Mouse (Mus musculus): ENCODE data around the gene Gm10203.
"Not testable (repeated sequence)": the region's sequence is repeated elsewhere in the genome, so short reads cannot be mapped to it uniquely, and the experiment has no call there.

The Gm10203 gene

DNA sequence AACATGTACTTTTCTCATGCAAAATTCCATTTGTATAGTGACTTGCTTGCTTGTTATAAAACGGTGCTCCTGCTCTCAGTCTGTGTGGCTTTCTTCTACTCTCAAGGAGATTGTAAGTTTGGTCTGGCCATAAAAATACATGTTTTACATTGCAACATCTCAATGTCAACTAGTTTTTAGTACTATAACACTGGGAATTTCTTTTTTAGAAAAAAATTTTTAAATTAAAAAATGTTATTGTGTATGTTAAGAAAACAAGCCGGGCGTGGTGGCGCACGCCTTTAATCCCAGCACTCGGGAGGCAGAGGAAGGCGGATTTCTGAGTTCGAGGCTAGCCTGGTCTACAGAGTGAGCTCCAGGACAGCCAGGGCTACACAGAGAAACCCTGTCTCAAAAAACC lies at the start of gene Gm10203:
Gene Gm10203 (plus strand): TSS at position 301 of the 400 bp plus-strand sequence.
- DNase-seq (ENCODE audit: low read depth, low spot score), result not testable (repeated sequence)

DNA sequence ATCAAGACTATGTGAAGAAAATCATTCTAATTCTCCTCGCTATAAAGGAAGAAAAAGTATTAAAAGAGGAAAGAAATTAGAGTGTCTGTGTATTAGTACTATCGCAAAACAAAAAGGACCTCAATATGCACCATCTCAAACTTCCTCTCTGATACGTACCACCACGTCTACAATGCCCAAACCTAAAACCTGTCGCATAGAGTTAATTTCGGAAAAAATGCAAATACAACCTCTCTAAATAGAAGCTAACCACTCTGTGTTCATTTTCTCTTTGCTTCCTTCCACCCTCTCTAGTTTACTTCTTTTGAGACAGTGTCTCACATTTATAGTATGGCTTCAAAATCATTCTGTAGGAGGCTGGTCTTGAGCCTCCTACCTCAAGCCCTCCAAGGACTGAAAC lies 37.6 kb upstream of the Gm10203 start:
- DNase-seq (ENCODE audit: low read depth, low spot score), result no peak

DNA sequence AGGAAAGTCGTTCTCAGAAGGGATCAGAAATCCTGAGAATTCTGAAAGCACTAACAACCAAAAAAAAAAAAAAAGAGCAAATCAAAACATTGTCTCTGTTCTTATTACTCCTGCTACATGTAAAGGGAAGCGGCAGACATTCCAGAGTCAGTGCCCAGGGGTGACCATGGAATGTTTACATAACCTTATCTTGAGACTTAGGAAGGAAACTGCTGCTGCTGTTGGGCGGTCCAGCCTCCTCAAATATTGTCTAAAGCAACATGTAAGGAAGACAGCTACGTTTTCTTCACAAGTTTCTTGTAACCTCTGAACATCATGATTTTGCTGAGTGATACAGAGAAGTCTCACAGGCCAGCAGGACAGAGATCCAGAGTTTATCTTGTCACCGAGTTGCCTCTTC lies 36.5 kb upstream of the Gm10203 start:
- DNase-seq (ENCODE audit: low read depth, low spot score), result no peak

DNA sequence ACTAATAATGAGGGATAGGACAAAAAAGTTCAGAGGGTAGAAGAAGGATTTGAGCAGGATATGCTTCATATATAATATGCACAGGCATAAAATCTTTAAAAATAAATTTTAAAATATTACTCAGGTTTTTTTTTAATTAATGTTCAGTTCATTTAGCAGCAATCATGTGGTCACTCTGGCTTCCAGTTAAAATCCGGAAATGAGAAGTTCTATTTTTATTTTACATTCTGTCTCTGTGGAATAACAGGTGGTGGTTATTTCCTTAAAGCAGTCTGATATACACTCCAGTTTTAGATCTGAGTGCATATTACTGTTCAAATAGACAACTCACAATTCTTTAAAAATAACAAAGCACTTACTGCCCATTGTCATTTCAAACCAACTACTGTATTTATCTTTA lies 35.4 kb upstream of the Gm10203 start:
- DNase-seq (ENCODE audit: low read depth, low spot score), result no peak

DNA sequence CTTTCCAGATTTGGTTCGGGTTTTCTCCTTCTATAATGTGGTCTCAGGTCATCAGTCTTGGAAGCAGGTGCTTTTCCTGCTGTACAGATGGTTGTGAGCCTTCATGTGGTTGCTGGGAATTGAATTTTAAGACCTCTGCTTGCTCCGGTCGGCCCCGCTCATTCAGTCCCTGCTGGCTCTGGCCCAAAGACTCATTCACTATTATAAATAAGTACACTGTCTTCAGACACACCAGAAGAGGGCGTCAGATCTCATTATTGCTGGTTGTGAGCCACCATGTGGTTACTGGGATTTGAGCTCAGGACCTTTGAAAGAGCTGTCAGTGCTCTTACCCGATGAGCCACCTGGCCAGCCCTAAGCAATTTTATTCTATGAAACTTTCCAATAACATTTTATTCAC lies 34.6 kb upstream of the Gm10203 start:
- DNase-seq (ENCODE audit: low read depth, low spot score), result no peak

DNA sequence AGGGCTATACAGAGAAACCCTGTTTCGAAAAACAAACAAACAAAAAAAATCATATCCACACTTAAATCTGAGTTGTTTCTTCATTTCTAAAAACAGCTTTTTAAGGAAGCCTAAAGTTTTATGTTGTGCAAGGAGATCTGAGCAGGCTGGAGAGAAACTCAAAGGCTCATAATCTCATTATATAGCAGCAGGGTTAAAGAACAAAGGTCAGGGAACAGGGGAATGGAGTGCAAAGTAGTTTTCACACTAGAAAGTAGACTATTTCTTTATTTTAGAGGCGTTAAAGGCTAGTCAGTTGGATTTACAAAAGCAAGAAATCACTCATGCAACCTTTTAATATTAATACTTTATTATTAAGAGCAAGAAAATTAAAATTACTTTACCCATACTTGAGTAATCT lies 33.7 kb upstream of the Gm10203 start:
- DNase-seq (ENCODE audit: low read depth, low spot score), result no peak

DNA sequence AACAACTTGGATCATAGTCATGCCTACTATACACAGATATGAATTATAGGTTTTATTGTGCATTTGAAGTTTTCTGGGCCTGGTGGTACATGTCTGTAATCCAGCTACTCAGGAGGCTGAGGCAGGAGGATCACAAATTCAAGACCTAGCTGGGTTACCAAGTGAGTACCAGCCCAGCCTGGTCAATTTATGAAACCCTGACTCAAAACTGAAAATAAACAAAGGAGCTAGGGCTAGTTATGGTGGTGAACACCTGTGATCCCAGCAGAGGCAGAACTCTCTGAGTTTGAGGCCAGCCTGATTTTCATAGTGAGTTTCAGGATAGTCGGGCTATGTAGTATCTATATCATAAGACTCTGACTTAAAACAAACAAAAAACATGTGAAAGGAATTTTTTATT lies 32.7 kb upstream of the Gm10203 start:
- no peak for DNase-seq (ENCODE audit: low read depth, low spot score)

DNA sequence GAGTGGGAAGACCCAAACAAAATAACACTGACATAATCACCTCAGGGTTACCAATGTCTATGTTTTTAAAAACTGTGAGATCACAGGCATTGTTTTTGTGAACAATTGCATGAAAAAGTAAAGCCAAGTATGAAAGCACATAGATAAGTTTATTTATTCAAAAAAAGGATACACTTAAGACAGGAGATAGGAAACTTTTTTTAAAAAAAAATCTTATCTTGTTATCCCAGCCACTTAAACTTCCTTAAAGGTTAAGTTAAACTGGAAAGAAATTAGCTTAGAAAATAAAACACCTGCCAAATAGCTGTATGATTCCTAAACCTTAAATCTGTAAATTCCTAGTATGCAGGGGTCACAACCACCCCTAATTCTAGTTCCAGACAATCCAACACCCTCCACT lies 31.0 kb upstream of the Gm10203 start:
- DNase-seq (ENCODE audit: low read depth, low spot score), result no peak

DNA sequence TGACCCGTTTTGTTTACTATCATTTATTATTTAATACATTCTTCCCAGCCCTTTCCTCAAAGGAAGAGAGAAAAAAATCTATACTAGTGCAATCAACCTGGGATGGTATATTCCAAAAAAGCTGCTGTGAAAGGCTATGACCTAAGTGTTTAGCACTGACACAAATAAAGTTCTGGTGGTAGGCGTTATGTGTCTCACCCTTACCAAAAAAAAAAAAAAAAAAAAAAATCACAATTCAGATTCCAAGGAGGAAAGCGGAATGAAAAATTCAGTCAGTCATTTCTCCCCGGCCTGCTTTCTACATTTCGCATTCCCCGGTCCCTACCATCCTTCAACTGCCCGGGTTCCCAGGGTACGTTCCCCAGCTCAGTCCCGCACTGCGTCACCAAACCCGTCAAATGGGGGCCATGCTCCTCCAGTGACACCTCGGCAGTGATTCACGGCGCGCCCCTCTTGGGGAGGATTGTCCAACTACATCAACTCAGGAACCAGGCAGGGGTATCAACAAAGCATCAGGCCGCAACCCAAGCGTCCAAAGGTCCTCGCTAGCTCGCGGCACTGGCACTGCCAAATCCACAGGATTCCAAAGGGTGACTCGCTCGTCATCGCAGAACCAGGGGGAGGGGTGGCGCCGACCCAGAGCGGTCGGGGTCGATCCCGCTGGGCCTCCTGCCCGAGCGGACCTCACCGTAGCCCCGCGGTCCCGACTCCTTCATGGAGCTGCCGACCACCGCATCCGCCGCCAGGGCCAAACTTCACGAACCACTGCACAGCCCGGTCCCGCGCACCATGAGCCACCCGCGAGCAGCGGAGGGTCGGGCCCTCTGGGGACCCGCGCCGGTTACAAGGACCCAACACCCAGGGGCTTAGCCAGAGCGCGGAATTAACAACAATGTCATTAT lies 29.5 kb upstream of the Gm10203 start:
- DNase-seq (ENCODE audit: low read depth, low spot score), result peak; percentile 51

DNA sequence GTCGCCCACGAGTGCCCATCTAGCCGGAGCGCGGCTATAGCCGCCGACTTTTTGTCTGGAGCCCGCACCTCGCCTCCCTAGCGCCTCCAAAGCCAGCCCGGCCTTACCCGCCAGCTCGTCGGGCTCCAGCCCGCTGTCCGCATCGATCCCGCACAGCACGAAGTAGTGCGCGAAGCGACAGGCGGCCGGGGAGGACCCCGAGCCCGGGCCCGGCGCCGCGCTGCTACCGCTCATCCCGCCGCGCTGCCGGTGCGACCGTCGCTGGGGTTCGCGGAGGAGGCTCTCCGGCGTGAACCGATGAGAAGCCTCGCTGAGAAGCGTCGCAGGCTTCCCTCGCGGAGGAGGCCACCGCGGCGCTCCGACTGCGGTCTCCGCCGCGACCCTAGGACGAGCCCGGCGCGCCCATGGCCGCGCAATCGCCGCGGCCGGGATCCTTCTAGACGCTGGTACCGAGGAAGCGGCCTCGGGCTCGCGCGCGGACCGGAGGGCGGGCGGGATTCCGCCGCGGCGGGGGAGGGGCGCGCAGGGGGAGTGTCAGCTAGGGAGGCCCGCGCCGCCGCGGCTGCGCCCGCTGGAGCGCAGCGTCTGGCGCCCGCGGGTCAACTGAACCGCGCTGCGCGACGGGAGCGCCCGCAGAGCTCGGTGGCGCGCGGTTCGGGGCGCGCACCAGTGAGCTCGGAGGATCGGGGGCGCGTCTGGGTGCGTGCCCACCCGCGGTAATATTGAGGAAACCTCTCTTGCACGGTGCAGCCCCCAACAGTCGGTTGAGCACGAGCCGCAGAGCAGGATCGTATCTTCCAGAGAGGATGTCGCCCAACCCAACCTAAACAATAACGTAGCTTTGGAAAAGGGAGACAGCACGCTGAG lies 28.7 kb upstream of the Gm10203 start, which contains the start of gene Dennd5b:
Gene Dennd5b (minus strand): TSS at position 605 of the 867 bp plus-strand sequence.
- peak; percentile 74 for DNase-seq (ENCODE audit: low read depth, low spot score)

DNA sequence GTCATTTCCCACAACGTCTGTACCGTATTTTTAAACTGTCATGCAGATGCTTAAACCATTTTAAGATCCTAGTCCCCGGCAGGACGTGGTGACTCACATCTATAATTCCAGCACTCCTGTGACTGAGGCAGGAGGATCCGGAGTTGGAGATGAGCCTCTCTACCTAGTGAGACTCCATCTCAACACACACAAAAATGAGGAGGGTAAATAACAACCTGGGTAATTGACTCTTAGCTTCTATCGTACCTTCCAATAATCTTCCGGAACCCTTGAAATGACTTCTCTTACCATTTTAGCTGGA lies 28.1 kb upstream of the Gm10203 start:
- DNase-seq (ENCODE audit: low read depth, low spot score), result no peak

DNA sequence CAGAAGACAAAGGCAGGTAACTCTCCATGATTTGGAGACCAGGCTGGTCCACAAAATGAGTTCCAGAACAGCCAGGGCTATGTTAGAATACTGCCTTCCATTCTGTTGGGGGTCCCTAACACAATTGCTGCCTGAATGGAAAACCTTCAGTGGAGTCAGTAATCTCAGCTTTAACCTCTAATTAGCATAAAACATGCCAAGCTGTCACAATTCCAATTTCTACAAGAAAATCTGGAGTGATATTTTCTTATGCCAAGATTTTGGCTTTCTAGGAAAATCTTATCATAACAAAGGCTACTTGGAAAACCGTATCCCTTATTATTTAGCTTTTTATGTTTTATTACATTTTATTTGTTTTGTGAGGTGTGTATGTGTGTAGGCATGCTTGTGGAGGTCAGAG lies 26.5 kb upstream of the Gm10203 start:
- no peak for DNase-seq (ENCODE audit: low read depth, low spot score)

DNA sequence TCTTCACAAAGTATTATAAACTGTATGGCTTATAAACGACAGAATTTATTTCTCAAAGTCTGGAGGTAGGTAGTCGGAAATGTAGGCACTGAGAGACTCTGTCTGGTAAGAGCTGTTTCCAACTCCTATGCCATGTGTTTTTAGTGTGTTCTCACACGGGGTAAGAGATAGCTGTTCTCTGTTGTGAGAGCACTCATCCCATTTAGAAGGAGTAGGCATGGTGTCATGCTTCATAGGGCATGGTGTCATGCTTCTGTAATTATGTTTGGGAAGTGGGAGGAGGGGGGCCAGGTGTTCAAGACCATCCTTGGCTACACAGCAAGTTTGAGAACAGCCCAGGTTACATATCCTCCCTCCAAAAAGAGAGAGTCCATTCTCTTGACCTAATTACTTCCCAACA lies 22.4 kb upstream of the Gm10203 start:
- DNase-seq (ENCODE audit: low read depth, low spot score), result no peak

DNA sequence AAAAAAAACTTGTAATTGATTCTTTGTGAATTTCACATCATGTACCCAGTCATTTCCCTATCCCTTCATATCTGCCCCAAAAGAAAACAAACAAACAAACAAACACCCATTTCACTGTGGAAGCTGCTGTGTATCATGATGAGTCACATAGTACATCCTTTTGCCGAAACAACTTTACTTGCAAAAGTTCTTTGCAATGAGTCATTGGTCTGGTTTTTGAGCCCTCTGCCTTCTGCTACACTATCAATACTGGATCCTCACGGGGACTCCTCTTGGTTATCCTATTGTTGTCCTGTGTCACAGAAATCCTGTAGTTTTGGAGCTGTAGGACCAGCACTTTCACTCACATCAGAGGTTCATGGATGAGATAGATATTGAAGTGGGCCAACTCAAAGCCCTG lies 21.1 kb upstream of the Gm10203 start:
- DNase-seq (ENCODE audit: low read depth, low spot score), result no peak

DNA sequence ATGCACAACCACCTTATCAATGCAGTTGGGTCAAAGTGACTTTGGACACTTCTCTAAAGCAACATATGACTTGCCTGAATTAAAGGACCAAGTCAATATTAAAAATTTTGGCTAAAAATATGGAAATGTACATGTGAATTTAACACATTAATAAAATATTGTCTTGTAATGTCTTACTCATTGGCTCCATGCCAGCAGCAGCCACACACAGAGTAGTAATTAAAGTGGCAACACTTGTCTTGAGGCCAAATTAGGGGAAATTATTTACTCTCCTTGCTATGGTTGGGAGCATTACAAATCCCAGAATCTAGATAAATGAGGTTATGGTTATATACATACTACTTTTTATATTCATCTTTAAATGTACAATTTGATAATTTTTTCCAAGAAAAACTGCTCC lies 13.0 kb upstream of the Gm10203 start:
- DNase-seq (ENCODE audit: low read depth, low spot score), result no peak

DNA sequence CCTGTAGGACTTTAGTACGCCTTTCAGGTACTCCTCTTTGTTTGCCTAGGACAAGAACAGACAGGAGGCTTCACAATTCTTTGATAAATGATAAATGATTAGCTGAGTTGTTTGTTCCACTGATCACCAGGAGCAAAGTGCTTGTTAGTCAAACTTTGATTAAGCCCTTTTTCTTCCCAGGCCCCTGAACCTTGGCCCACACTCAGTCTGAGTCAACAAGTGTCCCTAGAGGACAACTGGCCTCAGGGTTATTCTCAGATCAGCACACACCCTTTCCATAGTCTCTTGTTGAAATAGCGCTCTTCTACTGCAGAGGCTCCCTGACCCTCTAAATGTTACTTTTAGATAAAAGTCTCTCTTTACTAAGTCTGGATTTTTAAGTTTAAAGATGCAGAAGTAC lies 11.0 kb upstream of the Gm10203 start:
- no peak for DNase-seq (ENCODE audit: low read depth, low spot score)

DNA sequence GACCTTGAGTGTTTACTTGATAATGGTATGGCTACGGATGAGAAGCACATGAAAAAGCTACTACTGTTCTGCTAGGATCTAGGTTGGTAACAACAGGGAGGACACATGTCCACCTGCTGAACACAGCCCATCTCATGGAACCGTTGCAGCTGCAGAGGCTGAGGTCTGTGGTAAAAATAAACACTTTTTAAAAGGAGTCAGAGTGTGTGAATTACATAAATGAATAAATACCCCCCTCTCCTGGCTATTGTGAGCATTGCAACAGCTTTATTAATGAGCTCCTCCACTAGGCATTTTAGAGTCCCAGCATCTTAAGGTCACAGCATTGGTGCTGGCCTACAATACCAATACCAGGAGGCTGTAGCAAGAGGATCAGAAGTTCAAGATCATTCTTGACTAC lies 10.1 kb upstream of the Gm10203 start:
- DNase-seq (ENCODE audit: low read depth, low spot score), result peak; percentile 24

DNA sequence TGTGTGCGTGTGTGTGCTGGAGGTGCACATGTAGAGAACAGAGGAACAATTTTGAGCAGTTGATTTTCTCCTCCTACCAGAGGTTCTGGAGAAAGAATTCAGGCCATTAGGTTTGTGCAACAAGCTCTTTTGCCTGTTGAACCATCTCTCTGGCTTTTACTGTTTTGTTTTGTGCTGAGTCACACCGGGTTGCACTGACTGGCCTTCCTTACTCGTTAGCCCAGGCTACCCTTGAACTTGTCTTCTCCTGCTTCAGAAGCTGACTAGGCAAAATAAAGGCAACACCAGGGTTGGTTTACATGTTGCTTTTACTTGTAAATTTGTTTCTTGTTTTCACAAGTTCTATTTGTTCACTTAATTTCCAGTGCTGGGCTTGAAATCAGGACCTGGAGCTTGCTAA lies 6.9 kb upstream of the Gm10203 start:
- no peak for DNase-seq (ENCODE audit: low read depth, low spot score)

DNA sequence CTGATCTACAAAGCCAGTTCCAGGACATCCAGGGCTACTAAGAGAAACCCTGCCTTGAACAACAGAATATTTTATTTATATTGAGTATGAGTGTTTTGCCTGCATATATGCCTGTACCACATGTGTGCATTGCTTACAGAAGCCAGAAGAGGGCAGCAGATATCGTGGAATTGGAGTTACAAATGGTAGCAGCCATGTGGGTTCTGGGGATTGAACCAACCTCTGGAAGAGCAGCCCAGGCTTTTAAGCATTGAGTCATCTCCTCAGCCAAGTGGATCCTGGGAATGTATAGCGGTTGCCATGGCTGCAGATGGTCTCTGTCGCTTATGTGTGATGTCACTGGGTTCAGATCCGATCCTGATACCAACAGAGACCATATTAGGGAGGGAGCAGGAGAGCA lies 3.3 kb upstream of the Gm10203 start:
- no peak for DNase-seq (ENCODE audit: low read depth, low spot score)

DNA sequence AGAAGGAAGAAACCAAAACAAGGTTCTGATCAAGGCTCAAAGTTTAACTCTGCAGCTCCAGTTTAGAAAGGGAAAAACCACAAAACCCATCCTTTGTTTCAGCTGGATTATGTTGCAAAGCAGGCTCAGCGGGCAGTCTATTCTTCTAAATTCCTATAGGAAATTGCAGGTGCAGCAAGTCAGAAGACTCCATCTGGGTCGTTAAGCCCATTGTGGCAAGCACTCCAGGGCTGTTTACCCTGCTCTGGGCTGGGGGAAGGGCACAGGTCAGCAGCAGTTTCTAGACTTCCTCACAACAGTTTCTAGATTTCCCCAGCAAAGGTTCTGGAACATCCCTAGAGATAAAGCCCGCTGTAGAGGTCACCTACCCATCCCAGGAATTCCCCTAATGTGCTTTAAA lies 1.1 kb downstream of the Gm10203 start:
- DNase-seq (ENCODE audit: low read depth, low spot score), result no peak

DNA sequence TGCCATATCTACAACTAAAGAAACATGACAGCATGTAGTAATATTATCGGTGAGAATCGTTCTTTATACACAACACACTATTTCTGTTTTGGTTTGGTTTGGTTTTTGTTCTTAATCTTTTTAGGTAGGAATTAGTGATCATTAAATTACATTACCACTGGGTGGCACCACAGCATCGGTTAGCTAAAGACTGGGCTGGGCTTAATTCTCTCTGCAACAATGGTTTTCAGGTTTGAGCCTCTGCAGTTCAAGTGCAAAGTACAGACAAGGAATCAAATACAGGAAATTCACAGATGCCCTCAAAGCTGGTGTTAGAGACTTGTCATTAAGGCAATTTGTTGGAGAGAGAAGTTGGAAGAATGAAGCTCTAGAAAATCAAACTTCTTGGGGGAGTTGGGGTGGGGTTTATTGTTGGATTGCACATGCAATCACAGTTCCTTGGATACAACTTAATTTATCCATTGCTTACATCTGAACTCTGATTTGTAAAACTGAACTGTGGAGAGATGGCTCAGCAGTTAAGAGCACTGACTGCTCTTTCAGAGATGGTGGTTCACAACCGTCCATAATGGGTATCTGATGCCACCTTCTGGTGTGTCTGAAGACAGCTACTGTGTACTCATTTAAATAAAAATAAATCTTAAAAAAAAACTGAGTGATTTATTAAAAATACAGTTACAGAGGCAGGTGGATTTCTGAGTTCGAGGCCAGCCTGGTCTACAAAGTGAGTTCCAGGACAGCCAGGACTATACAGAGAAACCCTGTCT lies 2.5 kb downstream of the Gm10203 start:
- peak; percentile 24 for DNase-seq (ENCODE audit: low read depth, low spot score)
